Mouse (Mus musculus) kidney, embryonic 16.5 days (tissue): ENCODE measurements around the gene Dock1. TPM values are rescaled to one million over a fixed set of nuclear protein-coding genes. Genes with fewer than 3 reads are reported as not detected.

Experiments
- ATAC-seq: fragments of 200-750 bp; cut with Nextera tagmentation; 2 replicates; pipeline ENCODE4 v1.8.0; 2017; ENCODE audit warnings: moderate TSS enrichment; ENCODE audit not compliant: low FRiP score, low TSS enrichment
- H3K27ac ChIP-seq: fragments of 300-500 bp; sonication (generic); 2 replicates; pipeline ENCODE4 v1.5.1; 2014; ENCODE audit warnings: low read length
- H3K27me3 ChIP-seq: fragments of 300-500 bp; sonication (generic); 2 replicates; pipeline ENCODE4 v1.6.1; 2014; ENCODE audit warnings: low read length, control low read depth, mixed read lengths; ENCODE audit not compliant: insufficient read depth
- H3K36me3 ChIP-seq: fragments of 300-500 bp; sonication (generic); 2 replicates; pipeline ENCODE4 v1.6.1; 2014; ENCODE audit warnings: low read length, control low read depth, mixed read lengths; ENCODE audit not compliant: insufficient read depth
- H3K4me1 ChIP-seq: fragments of 300-500 bp; sonication (generic); 2 replicates; pipeline ENCODE4 v1.6.1; 2014; ENCODE audit warnings: low read length, control low read depth, mixed read lengths; ENCODE audit not compliant: insufficient read depth
- H3K4me2 ChIP-seq: fragments of 300-500 bp; sonication (generic); replicated peaks from 2 replicates; pipeline ENCODE4 v1.6.1; 2014; ENCODE audit warnings: low read depth, low read length
- H3K4me3 ChIP-seq: fragments of 300-500 bp; sonication (generic); 2 replicates; pipeline ENCODE4 v1.5.1; 2014; ENCODE audit warnings: mild to moderate bottlenecking, low read length
- H3K9ac ChIP-seq: fragments of 300-500 bp; sonication (generic); replicated peaks from 2 replicates; pipeline ENCODE4 v1.6.1; 2014; ENCODE audit warnings: low read length
- H3K9me3 ChIP-seq: fragments of 300-500 bp; sonication (generic); 2 replicates; pipeline ENCODE4 v1.6.1; 2016; ENCODE audit warnings: low read length, control low read depth
- WGBS: fragments of 180-500 bp; shearing (Covaris S2); extraction: QIAGEN DNeasy Blood & Tissue Kit; methylation state at CpG from one replicate; pipeline ENCODE4 v1.1.7; 2014; 5-methylcytosine and 5-hydroxymethylcytosine counted together
- polyA plus RNA-seq: library from polyadenylated mRNA; unstranded; fragments of >200 nt; fragmentation: Nextera tagmentation; extraction: Ambion mirVana; gene quantifications from 2 replicates; pipeline ENCODE4 v1.2.1, GENCODE M21; 2015

The Dock1 gene
- polyA plus RNA-seq, 1 experiment from 2014 or later, result 41.4 TPM

DNA sequence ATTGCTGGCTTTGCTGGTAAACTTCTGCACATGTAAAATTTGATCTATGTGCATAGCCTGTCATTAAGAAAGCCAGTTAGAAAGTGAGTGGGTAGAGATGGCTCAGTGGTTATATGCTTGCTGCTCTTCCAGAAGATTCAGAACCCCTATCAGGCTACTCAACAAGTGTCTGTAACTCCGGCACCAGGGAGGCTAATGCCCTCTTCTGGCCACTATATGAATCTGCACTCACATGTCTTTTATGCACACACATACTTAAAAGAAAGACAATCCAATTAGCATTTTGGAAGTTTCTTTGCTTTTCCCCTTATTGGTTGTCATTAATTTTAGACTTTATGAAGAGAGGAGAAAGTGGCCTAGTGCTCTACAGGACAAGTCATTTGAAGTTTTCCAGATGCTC is 41.1 kb downstream of the Dock1 start:
- Histone ChIP-seq H3K9me3 (0 out of 2 replicates have a peak, but pooled peaks cover 2% of the 10 kb centered on the region), H3K27me3 (no peaks in the 10 kb centered on the region), H3K4me2 (no peak overlapping the region), H3K9ac (no peak overlapping the region), H3K36me3 (no peaks in the 10 kb centered on the region), H3K27ac (no peak overlapping the region), H3K4me3 (no peak overlapping the region), H3K4me1 (peaks cover 11% of the 10 kb centered on the region)
- no peak for ATAC-seq
- 85% methylated on average over 1 of the region's 1 CpGs for WGBS

DNA sequence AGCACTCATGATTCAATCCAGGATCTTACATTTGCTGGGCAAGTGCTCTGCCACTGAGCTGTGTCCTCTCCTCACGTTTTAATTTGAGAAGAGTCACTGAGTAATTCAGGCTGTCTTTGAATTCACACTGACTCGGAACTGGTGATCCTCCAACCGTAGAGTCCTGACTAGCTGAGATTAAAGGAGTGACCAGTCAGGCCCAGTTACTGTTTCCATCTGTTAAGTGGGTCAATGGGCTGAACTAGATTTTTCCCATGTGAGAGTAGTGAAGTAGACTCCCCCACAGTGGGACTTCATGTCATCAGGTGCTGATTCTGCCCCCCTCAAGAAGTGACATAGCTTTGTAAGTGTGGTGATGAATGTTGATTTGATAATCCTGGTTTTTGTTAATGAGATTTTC is 49.0 kb downstream of the Dock1 start:
- 44% methylated on average over 3 of the region's 3 CpGs for WGBS
- ATAC-seq, result no peak
- H3K27ac ChIP-seq, result no peak overlapping the region
- no peak overlapping the region for H3K4me3 ChIP-seq
- H3K9me3 ChIP-seq, result no peaks in the 10 kb centered on the region
- no peak overlapping the region for H3K9ac ChIP-seq
- no peak overlapping the region for H3K4me2 ChIP-seq
- no peaks in the 10 kb centered on the region for H3K27me3 ChIP-seq
- H3K4me1 ChIP-seq, result peaks cover under 1% of the 10 kb centered on the region; the same call in 1 of the 2 replicates
- H3K36me3 ChIP-seq, result no peaks in the 10 kb centered on the region

DNA sequence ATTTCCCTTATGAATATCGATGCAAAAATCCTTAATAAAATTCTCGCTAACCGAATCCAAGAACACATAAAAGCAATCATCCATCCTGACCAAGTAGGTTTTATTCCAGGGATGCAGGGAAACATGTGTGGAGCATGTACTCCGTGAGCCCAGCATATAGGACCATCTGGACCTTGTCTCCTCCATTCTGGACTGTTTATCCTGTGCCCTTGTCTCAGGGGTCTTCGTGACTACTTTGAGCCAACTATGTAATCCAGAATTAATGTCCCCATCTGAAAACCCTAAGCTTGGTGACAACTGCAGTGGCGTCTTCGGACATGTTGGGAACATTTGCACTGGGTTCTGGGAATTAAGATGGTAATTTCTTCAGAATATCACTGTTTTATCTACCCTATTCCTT is 51.9 kb downstream of the Dock1 start:
- no peak overlapping the region for H3K9ac ChIP-seq
- no peak overlapping the region for H3K27ac ChIP-seq
- H3K4me1 ChIP-seq, result peaks cover 18% of the 10 kb centered on the region
- no peaks in the 10 kb centered on the region for H3K27me3 ChIP-seq
- no peaks in the 10 kb centered on the region for H3K9me3 ChIP-seq
- H3K4me2 ChIP-seq, result no peak overlapping the region
- no peak for ATAC-seq
- H3K36me3 ChIP-seq, result 0 out of 2 replicates have a peak, but pooled peaks cover 3% of the 10 kb centered on the region
- H3K4me3 ChIP-seq, result no peak overlapping the region
- 93% methylated on average over 7 of the region's 7 CpGs for WGBS

DNA sequence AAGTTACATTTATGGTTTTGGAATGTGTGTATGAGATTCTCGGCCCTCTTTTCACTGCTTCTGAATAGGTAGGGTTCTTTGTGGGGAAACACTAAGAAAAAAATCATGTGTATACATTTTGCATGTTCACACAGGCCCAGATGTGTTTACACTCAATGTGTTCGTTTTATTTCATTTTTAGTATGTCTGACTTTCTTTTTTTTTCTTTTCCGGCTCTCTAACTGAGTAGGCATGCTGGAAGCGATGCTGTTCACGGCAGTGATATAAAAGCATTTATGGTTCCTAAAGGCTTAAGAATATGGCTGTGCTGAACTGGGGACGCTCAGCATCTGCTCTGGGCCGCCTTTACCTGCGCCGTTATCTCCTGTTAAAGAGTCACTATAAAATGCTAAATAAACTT is 52.5 kb downstream of the Dock1 start:
- H3K36me3 ChIP-seq, result 0 out of 2 replicates have a peak, but pooled peaks cover 3% of the 10 kb centered on the region
- WGBS, result 87% methylated on average over 9 of the region's 9 CpGs
- H3K9me3 ChIP-seq, result no peaks in the 10 kb centered on the region
- no peak for ATAC-seq
- peaks cover 18% of the 10 kb centered on the region for H3K4me1 ChIP-seq
- no peak overlapping the region for H3K27ac ChIP-seq
- H3K9ac ChIP-seq, result no peak overlapping the region
- H3K4me2 ChIP-seq, result no peak overlapping the region
- no peak overlapping the region for H3K4me3 ChIP-seq
- H3K27me3 ChIP-seq, result no peaks in the 10 kb centered on the region

DNA sequence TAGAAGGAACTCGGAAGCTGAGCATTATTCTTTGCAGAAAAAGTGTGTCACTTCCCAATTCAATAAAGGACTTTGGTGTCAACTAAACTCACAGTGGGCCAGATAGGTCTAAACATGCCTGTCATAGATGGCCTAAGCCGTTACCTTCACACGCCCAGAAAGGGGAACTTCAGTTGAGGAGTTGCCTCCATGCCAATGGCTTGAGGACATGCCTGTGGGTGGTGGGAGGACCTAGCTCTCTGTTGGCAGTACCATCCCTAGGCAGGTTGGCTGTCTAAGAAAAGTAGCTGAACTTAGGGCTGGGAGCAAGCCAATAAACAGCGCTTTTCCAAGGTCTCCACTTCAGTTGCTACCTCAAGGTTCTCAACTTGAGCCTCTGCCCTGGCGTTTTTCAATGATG is 53.1 kb downstream of the Dock1 start:
- WGBS, result 83% methylated on average over 5 of the region's 5 CpGs
- H3K9ac ChIP-seq, result no peak overlapping the region
- H3K27me3 ChIP-seq, result no peaks in the 10 kb centered on the region
- peaks cover 18% of the 10 kb centered on the region for H3K4me1 ChIP-seq
- H3K36me3 ChIP-seq, result 0 out of 2 replicates have a peak, but pooled peaks cover 3% of the 10 kb centered on the region
- no peak for ATAC-seq
- no peak overlapping the region for H3K4me2 ChIP-seq
- H3K27ac ChIP-seq, result no peak overlapping the region
- H3K9me3 ChIP-seq, result no peaks in the 10 kb centered on the region
- H3K4me3 ChIP-seq, result no peak overlapping the region

DNA sequence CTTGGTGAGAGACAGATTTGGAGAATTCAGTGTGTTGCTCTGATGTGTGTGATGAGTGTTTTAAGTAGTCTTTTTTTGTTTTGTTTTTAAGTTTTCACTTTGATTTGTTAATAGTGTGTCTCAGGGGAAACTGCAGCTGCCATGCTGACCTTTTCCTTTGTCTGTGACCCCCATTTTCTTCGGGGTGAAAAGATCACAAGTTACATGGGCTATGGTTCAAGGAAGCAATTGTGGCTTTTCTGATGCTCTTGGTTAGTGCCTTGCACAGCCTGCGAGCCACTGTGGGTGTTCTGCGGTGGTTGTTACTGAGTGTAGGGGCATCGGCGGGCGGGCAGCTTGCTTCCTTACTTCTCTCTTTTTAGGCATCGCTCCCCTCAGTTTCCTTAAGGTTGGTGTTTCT is 54.4 kb downstream of the Dock1 start:
- H3K4me2 ChIP-seq, result no peak overlapping the region

DNA sequence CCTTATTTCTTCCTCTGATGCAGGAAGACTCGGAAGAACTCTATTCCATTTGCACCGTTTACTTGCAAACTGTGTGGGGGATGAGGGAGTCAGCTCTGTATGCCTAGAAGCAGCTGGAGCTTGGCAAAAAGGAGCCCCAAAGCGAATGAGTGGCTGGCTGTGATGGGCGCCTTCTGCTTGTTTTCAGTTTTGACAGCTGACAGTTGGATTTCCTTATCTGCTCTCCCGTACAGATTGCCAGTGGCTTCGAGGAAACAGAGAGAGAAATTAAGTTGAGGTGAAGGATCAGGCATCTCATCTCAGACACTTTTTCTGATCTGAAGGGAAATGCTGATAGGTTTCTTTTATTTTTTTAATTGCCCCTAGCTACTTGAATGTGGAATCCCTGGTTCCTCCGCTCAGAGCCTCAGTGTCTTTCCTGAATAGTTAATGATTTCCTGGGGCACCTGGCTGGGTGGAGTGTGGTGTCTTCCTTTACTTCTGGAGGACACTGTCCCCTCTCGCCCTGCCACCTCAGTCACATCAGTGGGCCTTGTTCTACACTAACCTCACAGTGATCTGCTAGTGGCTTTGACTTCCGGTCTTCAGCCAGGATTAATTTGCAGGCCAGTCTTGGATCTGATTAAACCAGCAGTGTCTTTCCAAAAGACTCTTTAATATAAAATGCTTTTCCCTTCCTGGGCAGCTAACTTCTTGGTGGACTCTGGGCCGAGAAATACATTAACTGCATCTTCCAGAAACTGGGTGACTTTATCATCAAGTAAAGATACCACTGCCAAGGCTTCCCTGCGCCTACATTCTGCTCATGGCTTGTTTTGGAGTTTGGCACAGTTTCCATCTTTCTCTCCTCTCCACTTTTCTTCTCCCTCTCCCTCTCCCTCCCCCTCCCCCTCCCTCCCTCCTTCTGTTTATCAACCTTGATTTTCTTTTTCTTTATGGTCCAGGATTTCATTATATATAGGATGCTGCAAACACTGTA is 55.4 kb downstream of the Dock1 start:
- ATAC-seq, result no peak
- no peak overlapping the region for H3K27ac ChIP-seq

More for the DNA sequence above, 54.4 kb downstream of the Dock1 start:
- H3K9ac ChIP-seq, result no peak overlapping the region
- H3K4me3 ChIP-seq, result no peak overlapping the region
- H3K9me3 ChIP-seq, result no peaks in the 10 kb centered on the region
- peaks cover 18% of the 10 kb centered on the region for H3K4me1 ChIP-seq
- no peak for ATAC-seq
- no peaks in the 10 kb centered on the region for H3K27me3 ChIP-seq
- 39% methylated on average over 7 of the region's 7 CpGs for WGBS
- H3K27ac ChIP-seq, result no peak overlapping the region
- 0 out of 2 replicates have a peak, but pooled peaks cover 7% of the 10 kb centered on the region for H3K36me3 ChIP-seq

DNA sequence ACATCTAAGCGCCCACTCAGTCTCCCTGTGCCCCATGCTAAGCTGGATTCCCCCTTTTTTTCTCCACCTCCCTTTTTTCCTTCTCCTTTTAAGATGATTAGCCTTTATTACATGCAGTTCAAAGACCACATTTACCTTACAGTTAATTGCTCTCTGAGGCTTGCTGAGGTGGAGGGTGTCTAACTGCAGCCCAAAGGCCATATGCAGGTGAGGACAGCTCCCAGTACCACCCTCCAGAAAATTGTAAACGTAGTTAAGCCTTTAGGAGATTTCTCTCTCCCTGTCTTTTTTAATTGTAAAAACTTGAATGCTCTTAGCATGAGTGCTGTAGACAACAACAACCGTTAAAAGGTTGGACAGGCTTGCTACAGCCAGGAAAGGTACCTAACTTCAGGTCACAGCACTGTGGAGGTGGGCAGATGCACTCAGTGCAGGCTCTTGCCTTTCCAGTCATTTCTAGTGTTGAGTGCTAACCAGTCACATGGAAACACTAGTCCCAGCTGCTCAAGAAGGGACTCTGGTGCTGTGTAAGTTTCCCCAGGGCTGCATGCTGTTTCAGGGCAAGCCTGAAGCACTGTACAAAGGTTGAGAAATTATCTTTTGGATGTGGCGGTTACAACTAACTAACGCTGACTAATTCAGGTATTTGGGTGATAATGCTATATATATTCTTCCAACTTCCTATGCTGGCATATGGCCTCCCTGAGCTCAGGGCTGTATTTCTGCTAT is 56.2 kb downstream of the Dock1 start:
- no peak overlapping the region for H3K9ac ChIP-seq
- peaks cover 20% of the 10 kb centered on the region; the same call in 1 of the 2 replicates for H3K36me3 ChIP-seq
- no peak overlapping the region for H3K4me3 ChIP-seq
- H3K27me3 ChIP-seq, result no peaks in the 10 kb centered on the region
- WGBS, result 83% methylated on average over 5 of the region's 5 CpGs
- ATAC-seq, result no peak
- no peak overlapping the region for H3K4me2 ChIP-seq
- no peak overlapping the region for H3K27ac ChIP-seq
- H3K9me3 ChIP-seq, result no peaks in the 10 kb centered on the region
- H3K4me1 ChIP-seq, result peaks cover 18% of the 10 kb centered on the region

More for the DNA sequence above, 55.4 kb downstream of the Dock1 start:
- Histone ChIP-seq H3K9ac (no peak overlapping the region), H3K9me3 (no peaks in the 10 kb centered on the region), H3K4me2 (no peak overlapping the region), H3K4me3 (no peak overlapping the region), H3K36me3 (peaks cover 14% of the 10 kb centered on the region; the same call in 1 of the 2 replicates), H3K27me3 (no peaks in the 10 kb centered on the region), H3K4me1 (peaks cover 18% of the 10 kb centered on the region)
- 50% methylated on average over 11 of the region's 11 CpGs for WGBS

DNA sequence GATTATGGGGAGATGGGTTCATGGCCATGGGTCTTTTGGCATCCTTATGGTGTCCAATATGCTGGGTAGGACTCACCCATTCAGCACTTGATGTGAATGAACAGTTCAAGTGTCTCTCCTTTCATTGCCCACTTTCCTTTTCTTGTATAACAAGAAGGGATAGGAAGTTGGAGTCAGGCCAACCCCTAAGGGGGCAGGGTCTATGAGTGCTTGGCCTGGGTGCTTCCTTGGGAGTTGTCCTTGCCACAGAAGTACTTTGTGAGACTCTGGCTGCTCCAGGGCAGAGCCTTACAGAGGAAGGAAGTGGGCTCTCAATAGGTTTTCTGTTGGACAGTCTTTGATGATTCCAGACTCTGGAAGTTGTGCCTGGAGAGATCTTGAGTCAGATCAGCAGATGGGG is 58.9 kb downstream of the Dock1 start:
- ATAC-seq, result no peak
- no peak overlapping the region for H3K4me2 ChIP-seq
- H3K9ac ChIP-seq, result no peak overlapping the region
- peaks cover 42% of the 10 kb centered on the region for H3K36me3 ChIP-seq
- H3K4me1 ChIP-seq, result peaks cover 17% of the 10 kb centered on the region
- no peak overlapping the region for H3K4me3 ChIP-seq
- H3K27me3 ChIP-seq, result no peaks in the 10 kb centered on the region
- H3K27ac ChIP-seq, result no peak overlapping the region
- no peaks in the 10 kb centered on the region for H3K9me3 ChIP-seq
